Mouse (Mus musculus) kidney, adult 9 months (tissue): Measurements from ENCODE around the gene Sardh.

Source experiments
- DNase-seq: peaks from one replicate; pipeline ENCODE4 v3.0.0; 2022

The Sardh gene

DNA sequence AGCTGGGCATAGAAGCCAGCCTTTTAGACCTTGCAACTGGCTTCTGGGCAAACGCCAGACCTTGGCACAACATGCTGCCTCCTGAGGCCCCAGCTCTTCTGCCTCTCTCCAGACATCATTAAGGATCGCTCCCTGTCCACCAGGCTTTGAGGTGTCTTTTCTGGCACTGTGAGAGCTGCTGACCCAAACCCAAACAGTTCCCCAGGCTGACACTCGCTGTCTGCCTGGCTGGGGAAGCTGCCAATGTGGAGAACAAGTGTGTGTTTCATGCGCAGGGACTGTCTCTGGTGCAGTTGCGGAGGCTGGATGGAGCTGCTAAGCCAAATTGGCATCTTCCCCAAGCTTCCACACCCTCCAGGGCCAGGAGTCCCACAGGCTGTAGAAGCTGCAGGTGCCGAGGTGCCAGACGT lies 25.1 kb downstream of the Sardh start:
- DNase-seq, result no peak

DNA sequence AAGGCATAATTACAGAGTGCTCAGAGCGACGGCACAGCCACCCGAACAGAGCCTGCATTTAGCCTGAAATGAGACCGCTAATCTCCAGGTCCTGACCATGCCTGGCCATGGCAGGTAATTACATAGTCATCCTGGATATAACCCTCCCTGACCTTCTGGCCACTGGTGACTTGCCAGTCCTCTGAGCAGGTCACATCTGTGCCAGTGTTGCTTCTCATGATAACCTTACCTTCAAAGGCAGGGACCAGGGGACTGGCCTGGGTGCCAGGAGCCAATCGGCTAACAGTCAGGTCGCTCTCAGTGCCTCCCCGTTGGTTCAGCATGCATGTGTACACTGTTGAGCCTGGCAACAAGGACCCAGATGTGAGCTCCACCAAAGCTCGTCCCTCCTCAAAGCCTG lies 29.6 kb downstream of the Sardh start:
- no peak for DNase-seq

DNA sequence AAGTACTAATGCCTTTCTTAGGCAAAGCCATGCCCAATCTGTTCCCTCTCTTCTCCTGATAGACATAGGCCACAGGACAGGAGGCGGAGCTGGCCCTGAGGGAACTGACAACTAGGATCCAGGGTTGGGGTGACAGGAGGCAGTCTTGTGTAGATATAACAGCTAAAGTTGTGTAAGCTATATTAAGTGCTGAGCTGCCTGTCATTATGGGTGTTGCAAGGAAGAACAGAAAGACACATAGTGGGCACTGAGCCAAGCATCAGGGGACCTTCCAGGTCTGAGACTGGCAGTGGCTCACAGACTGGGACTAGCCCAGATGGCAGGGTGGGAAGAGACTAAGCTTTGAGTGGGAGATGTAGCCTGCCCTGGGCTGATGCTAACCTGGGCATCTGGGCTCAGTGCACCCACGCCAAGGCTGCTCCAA lies 30.0 kb downstream of the Sardh start:
- no peak for DNase-seq

DNA sequence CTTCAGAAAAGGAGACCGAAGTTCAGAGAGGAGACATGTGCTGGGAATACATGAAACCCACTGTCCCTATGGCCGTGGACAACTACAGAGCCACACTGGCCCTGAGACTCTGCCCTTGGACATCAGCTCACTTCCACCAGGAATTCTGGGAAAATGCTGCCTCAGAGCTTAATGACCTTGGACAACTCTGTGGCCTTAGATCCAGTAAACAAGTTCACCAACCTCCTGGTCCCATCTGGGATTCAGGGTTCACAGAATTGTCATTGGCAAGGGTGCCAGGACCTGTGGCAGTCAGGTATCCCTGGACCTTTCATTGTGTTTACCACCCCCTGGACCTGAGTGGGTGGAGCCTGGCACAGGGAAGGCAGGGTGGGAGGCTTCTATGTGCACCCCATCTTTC lies 32.6 kb downstream of the Sardh start:
- peak; percentile 49 for DNase-seq

DNA sequence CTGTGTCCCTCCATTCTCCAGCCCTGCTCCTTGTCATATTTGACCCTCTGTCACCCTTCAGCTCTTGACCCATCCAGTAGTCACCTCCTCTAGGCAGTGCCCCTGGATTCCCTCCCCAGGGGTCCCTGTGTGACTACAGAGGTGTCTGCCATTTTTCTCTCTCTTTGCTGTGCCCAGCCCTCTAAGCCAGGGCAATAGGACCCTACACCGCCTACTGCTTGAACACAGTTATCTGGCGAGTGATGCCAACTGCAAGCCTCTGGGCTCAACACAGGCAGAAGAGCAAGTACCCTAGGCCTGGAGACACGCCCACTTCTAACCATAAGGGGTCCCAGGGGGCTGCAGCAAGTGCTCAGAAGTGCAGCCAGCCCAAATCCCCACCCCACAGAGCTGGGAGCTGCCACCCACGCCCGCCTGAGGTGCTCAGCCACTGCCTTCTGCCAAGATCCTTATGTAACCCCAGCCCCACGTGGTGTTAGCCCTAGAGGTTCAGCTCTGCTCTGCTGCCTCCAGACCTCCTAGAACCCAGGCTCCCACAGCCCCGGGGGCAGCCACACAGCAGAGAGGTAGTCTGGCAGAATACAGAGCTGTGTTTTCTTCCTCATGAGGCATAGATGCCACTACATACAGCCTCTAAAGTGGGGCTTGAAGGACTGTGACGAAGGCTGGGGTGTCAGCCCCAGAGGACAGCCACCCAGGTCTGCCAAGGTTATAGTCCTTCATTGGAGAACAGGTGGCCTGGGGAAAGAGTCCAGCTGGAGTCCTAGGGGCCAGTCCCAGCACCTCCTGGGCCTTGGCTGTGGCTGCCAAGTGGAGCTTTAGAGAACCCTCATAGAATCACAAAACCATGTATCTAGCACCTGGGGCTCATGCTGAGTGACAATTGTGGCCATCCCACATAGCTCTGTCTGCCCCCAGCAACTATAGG lies 35.9 kb downstream of the Sardh start:
- DNase-seq, result peak; percentile 88

DNA sequence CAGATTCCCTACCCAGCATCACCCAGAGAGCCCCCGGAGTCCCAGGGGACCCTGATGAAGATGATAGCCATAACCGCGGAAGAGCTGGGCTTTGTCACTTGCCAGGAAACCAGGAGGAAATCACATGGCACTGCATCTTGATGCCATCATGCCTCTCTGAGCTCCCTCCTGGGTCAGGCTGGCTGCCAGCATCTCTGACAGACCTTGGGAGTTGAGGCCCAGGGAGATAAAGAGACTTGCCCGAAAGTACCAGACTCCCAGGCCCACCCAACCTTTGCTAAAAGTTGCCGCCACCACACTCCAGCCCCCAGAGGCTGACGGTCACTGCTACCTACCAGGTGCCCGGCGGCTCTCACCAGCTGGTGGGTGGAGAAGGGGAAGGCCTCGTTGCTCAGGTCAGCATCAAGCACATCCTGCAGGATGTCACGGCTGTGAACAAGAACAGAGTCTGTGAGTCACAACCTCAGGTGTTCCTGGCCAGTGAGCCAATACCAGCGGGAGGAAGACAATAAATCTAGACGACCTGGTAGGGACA lies 37.4 kb downstream of the Sardh start:
- DNase-seq, result no peak

DNA sequence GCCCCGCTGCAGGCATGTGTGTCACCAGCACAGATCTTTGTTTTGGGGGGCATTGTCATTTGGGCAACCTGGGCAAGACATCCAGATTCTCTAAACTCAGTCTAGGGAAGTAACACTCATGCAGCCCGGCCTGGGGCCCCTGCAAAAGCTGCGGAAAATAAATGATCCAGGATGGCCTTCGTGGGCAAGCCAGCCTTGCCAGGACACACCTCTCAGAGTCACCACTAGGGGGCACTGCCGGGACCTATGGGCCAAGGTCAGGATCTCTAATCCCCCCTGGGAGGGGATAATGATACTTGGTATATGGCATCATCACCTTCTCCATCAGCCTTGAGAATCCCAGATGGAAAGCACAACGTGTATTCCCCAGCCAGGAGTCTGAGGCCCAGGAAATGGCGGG lies 37.9 kb downstream of the Sardh start:
- peak; percentile 54 for DNase-seq

DNA sequence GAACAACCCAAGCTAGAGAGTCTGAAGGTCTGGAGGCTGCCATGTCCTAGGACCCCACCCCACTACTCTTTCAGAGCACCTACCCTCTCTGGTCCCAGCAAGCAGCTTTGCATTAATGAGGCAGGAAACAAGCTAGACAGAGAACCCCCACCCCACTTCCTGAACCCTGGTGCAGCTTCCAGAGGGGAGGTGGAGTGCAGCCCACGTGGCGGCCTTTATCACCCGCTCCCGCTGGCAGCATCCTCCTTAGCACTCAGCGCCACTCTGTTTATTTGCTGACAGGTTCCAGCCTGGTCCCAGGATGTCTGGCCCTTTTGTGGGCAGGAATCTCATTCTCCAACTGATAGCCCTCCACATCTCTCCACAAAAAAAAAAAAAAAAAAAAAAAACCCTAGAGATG lies 38.3 kb downstream of the Sardh start:
- DNase-seq, result no peak

DNA sequence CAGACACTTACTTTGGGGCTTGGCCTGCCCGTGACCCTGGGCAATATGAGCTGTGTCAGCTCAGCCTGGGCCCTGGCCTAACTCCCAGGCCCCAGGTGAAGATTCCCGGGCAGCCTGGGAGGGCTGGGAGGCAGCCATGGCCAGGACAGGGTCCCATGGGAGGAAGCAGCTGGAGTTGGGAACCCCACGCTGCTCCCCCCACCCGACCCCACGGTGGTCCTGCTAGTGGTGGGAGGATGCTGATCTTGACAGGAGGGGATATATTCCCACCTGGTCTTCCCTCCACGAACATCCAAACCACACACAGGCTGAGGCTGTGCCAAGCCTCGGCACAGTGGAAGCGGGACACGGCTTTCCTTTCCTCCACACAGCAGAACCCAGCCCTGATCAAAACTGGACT lies 38.8 kb downstream of the Sardh start:
- DNase-seq, result no peak

DNA sequence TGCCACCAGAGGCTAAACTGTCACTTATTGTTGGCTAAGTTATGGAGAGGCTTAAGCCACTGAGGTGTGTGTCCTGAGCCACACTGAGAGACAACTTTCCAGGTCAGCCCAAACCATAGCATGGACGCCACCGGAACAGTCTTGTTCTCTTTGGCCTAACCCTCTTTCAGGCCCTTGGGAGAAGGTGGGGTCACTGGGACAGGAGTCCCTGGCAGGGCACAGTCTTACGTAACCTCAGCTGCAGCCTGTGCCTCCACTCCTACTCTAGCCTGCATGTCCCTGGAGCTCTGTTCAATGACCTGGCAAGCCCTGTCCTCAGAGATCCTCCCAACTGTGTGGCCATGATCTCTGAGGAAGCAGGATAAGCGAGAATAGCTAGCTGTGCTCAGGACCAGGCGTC lies 41.0 kb downstream of the Sardh start:
- DNase-seq, result peak; percentile 85

DNA sequence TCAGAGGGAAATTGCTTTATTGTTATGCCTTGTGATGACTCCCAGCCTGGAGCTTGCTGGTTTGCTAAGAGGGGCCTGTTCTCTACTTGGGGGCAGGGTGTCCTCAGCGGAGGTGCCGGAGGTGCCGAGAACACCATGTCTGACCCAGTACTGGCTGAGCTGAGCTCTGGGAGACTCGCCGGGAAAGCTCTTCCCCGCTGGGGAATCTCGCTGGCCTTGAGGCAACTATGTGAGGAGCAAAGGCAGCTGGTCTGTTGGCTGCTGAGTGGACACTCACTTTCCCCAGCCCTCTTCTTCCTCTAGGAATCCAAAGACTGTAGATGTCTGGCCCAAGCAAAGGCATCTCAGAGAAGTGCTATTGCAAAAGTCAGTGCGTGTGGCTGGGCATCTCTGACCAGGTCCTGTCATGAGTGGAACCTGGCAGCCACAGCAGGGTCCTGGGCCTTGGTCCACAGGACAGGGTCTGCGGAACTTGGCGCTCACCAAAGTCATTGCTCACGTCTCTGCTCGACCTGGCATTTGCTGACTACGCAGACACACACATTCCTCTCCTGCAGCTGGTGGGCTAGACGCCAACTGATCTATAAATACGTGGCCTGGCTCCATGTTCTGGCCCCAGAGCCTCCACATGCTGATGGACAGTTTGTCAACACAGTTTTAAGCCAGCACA lies 41.9 kb downstream of the Sardh start:
- peak; percentile 50 for DNase-seq

DNA sequence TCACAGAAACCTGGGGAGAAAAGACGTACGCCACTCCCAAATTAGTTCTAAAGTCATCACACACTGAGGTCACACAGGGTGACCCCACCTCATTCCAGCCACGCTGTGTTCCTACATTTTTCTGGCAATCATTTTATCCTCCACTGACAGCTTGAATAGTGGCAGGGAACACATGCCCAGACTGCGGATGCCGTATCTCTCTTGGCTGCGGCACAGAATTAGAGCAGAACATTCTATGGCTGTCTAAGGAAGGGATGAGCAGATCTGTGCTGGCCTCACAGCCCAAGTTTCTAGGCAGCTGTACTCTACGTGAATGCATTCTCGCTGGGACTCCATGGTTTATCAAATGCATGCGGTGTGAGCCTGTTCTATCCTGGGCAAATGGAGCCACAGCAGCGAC lies 42.5 kb downstream of the Sardh start:
- DNase-seq, result no peak

DNA sequence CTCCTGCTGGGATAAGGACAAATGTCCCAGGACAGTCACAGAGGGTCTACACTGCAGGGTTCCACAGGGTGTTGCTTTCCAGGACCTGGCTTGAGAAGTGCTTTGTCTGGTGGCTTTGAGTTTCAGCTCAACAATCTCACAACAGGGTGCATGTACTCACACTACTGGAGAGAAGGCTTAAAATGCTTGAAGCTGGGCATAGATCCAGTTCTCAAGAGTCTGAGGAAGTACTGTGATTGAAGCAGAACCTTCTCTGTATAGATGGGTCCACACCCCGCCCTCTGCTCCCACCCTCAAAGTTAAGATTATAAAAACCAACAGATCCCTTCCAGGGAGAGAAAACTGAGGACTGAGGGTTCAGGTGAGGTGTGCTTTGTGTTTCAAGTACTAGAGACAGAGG lies 47.6 kb downstream of the Sardh start:
- no peak for DNase-seq

DNA sequence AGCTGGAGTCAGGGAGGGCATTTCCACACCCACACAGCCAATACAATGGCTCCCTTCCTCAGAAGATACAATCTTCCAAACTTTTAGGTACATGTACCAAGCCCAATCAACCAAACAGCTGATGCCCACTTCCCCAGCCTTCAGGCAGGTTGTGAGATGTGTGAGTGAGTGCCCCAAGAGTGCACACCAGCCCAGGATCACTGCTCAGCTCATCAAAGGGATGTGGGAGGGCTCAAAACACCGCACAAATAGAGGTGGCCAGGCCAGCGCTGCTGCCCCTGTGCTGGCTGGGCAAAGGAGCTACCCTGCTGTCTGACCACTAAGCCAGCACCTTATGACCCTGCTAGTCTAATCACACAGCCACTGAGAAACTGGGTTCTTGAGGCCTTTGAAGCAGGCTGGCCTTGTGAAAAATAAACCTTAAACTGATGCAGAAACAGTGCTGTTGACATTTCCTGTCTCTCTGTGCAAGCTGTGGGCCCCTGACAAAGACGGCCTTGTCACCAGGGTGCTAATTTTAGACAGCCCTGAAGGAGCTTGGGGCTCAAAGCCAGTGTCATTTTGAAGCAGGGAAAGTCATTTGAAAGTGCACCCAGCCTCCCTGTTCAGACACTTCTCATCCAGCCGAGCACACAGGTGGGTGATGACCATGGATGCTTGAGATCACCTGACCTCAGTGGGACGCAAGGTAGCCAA lies 49.4 kb downstream of the Sardh start:
- DNase-seq, result no peak

DNA sequence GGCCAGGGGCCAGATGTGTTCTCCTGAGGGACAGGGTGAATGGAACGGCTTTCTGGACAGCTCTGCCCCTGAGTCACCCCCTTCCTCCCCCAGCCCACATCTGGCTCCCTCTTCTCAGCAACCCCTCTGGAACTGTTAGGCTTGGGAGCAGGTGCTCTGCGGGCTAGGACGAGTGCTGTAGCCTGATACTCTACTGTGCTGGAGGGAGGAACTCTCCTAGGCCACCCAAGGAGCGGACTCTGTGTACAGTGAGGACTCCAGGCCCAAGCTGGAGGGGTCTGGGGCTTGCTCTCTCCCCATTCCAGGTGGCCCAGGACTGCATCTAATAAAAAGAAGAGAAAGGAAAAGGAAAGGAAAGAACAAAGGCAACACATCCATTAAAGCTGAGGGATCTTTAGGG lies 58.1 kb downstream of the Sardh start:
- DNase-seq, result no peak

DNA sequence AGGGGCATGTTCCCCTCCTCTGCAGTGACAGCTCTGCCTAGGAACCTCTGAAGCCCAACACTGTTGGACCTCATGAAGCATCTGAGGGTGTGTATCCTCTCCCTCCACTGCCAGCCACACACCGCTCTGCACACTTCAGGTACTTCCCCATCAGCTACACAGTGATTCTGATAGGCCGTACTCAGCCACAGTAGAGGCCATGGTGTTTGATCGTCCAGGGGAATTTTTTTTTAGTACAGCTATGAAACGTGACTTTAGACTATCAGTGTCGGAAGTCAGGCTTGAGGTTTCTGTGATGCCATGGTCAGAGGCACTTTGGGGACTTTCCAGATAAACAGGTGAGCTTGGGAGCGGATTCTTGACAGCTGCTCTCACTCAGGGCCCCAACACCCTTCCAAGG lies 60.6 kb downstream of the Sardh start:
- DNase-seq, result no peak

DNA sequence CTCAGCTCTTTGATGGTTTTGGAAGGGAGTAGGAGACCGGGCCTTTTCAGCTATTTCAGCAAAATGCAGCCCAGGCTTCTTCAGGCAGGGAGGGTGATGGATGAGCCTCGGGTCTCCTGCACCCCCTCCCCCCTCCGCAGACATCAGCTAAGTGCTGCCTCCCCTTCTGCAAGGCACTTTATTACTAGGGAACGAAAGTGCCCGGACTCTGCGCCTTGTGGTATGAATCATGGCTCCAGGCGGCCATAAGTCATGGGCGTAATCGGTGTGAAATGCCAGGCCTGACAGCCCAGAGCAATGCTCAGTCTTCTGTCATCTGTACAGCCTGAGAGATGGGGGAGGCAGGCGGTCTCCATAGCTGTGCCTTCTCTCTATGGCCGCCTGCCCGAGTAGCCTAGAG lies 64.4 kb downstream of the Sardh start:
- DNase-seq, result no peak

DNA sequence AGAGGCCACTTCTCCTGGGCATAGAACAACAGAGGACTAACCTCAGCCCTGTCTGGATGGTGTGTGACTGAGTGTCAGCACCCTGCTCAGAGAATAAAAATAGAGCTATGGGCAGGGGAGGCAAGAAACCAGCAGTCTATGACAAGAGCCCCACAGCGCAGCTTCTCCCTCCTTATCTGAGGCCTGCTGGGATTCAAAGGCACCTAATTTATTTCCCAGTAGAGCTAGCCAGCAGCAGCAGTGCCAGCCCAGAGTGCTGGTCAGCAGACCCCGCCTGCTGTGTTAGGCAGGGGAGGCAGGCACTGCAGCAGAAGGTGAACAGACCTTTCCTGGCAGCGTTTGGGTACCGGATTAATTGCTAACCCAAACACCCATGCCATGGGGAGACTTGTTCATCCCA lies 66.2 kb downstream of the Sardh start:
- peak; percentile 22 for DNase-seq

DNA sequence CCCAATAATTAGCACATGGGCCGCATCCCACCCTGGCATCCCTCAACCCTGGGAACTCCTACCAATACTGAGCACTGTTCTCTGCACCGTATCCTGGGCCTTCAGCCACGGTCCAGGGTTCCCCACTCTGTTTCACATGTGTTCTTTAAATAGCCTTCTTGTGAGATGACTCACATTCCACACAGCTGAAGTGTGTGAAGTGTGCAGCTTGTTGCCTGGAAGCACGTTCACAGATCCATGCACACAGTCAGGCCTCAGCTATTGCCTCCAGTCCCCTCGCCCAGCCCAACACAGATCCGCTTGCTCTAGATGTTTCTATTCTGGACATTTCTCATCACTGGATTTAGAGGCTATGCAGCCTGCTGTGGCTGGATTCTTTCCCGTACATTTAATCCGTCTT lies 69.0 kb downstream of the Sardh start:
- DNase-seq, result no peak

DNA sequence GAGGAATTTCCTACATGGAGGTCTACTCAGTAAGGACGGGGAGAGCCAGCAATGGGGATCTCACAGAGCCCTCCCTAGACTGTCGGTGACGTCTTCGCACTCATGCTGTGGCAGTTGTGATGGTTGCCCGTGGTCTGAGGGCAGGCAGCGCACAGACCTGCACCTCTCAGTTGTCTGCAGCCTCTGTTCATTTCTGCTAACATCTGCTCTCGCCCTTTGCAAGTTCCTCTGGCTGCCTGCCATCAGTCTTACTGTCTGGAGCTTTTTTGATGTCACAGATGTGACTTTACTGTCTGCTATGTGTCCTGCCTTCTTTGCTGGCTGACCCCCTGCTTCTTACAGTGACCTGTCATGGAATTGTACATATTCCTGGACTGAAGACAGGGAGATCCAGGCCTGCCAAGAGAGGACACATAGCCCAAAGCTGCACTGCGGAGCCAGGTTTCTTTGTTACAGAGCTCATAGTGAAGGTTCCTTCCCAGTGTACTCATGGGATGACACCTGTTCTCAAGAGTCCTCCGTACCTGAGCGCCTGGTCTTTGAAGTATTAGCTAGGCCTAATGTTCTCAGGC lies 72.4 kb downstream of the Sardh start:
- DNase-seq, result no peak

DNA sequence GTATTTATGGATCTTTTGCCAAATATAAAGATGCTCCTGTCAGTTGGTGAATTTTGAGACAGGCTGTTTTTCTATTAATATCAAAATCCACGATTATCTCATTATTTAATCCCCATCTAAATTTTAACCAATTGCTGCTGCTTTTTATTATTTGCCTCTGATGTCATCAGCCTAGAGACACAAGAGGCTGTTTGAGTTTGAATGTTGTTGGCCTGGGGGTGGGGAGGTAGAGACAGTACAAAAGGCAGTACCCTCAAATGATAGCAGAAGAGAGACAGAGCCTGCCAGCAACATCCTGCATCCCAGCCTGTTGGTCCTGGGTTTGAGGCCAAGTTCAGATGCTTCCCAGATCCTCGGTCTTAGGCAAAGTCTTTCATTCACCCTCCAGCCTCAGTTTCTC lies 73.9 kb downstream of the Sardh start:
- no peak for DNase-seq

DNA sequence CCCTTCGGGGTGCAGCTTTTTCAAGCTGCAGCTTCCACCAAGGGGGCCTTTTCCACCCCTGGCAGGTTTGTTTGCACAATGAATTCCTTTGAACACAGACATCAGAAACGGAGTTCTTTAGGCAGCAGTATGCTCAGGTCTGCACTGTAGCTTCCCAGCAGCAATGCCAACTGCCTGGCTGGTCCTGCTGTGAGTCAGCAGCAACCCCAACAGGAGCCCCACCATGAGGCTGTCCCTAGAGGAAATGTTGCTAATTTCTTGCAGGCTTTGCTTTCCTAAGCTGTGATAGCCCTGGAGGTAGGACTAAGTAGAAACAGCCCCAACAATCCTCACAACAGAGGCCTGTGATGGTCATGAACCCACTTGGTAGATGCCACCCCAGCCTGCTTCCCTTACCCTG lies 81.1 kb downstream of the Sardh start:
- DNase-seq, result no peak

DNA sequence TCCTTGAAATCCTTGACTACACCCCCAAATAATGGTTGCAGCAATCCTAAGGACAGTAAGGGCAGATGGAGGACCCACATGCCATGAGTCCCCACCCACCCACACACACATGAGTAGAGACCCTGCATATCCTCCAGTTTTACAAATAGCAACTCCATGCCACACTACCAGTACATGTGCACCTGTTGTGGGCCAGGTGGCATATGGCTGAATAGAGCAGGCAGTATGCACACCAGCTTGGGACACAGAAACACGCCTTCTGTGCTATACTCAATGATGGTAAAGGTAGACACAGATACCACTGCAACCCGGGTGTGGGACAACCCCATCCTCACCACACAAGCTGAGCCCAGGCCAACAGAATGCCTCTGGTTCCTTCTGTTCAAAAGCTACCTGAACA lies 82.1 kb downstream of the Sardh start:
- DNase-seq, result no peak
